Mouse (Mus musculus) heart, adult 18-20 months (tissue): Measurements from ENCODE around the gene Eomes. TPM values are rescaled to one million over a fixed set of nuclear protein-coding genes. Genes with fewer than 3 reads are reported as not detected.
A peak's percentile ranks its signal among the peaks of the same experiment; 100 is the strongest.

Source experiments
- DNase-seq, 2 experiments: peaks; one replicate each; pipeline ENCODE4 v3.0.0; 2021 to 2022; ENCODE audit warnings: mixed read lengths in 1 of 2
- long read RNA-seq, 2 experiments: library from polyadenylated mRNA; stranded (forward); transcript quantifications; one replicate each; pipeline ENCODE4 v2.0.0; 2021
- total RNA-seq, 2 experiments: library from RNA; stranded (reverse); gene quantifications; 2 replicates each; pipeline ENCODE4 v1.2.3; 2021

Gene Eomes
- total RNA-seq, result under 1 TPM; 0.07 to 0.10 TPM
- long read RNA-seq, experiment 1, result 0 reads
- long read RNA-seq, experiment 2, result 0 reads

DNA sequence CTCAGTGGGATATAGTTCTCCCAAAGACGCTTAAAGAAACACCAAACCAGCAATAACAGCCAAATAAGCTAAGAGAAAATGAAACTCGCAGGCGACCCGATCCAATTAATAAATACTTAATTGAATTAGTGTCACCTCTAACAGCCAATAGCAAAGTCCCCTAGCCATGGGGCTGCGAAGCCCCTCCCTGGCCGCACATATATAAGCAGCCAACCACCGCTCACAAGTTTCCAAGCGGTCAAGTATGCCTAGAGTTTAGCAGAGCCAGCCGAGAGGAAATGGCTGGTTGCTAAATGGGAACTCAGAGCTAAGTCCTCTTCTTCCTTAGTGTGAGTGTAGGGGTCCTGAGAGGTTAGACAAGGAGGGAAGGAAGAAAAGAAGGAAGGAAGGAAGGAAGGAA lies at the start of gene Eomes:
Gene Eomes (plus strand): TSS at position 252 of the 400 bp plus-strand sequence.
- no peak for DNase-seq

- peak; percentile 22 to 31 for DNase-seq
Observed at GRCm38 (mm10) chr9:118444809-118445208, 33.2 kb upstream of the Eomes start.

GRCm38 (mm10) chr9:118449336-118449735 lies 28.7 kb upstream of the Eomes start:
- DNase-seq, result no peak

GRCm38 (mm10) chr9:118453427-118453826 lies 24.6 kb upstream of the Eomes start:
- peak in 1 of 2 experiments; percentile 1 for DNase-seq

- no peak for DNase-seq
Observed at GRCm38 (mm10) chr9:118455188-118455845, 22.7 kb upstream of the Eomes start.

GRCm38 (mm10) chr9:118456405-118456804 lies 21.6 kb upstream of the Eomes start:
- DNase-seq, result no peak

DNA sequence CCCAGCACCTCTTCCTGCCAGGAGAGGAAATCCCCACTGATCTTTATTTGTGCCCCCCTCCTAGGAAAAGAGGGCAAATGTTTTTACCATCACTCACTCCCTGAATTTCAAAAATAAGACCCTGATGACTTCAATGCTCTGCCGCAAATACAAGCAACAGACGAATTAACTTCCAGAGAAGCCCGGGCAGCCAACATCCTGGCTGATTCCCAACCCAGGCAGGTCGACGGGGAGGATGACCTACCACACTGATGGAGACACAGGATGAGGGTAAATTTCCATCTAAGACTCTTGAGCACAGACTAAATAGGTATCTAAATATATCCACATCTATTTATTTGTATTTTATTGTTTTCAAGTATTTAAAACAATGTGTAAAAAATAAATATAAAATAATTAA lies 20.0 kb upstream of the Eomes start:
- DNase-seq, result no peak

GRCm38 (mm10) chr9:118464031-118464430 lies 14.0 kb upstream of the Eomes start:
- DNase-seq, result no peak

DNA sequence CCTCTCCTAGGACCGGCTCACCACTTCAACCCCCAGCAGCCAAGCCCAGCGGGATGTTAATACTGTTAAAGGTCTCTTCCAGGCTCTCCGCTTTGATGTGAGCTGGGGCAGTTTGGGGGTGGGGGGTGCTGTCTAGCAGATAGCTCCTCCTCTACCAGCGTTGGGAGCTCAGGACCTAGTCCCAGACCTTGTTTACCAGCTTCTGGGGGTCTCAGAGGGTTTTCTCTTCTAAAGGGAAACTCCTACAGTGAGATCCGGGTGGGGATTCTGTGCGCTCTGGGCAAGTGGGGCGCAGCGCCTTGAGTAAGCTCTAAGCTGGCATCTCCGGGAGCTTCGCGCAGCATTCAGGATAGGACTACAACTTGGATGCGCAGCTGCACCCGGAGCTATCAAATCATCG lies 9.7 kb upstream of the Eomes start:
- no peak for DNase-seq

- DNase-seq, result no peak
Observed at GRCm38 (mm10) chr9:118469272-118469671, 8.7 kb upstream of the Eomes start.

DNA sequence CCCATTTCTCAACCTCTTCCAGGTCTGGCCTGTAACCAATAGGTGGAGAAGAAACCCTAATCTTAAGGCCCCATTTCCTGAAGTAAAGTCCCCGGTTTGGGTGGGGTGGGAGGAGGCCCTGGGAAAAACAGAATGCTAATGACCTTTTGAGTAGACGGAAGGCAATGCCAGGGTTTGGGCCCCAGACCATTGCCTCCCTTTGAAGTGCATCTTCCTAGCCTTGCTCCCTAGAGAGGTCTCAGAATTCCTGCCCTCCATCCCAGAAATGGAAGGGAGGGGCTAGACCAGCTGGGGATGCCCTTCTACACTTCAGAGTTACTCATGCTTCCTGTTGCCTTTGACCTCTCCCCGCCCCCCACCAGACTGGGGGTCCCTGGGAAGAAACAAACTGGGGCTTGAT lies 6.7 kb upstream of the Eomes start:
- no peak for DNase-seq

DNA sequence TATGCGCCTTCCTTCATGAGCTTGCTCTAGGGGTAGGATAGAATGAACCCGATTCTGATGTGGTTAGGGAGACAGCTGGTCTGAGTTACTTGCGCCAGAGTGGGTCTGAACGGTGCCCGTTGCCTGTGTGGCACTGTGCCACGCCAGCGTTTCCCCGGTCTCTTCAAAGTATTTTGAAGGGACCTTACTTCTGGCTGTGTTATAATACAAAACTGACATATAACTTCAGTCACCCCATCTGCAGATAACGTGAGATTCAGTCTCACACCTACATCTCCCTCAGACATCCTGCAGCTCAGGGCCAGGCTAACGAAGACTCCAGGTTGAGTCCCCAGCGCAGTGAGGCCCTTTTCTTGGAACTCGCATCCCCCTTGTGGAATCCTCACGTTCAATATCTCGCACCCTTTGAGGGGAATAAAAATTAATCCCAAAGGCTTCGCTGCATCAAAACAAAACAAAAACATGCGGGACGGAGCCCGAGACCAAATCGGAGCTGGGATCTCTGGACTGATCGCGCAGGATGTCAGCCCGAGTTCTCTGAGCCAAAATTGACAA lies 1.7 kb upstream of the Eomes start:
- DNase-seq, result no peak

- DNase-seq, result peak in 1 of 2 experiments; percentile 53
Observed at GRCm38 (mm10) chr9:118476766-118477271, 1.2 kb upstream of the Eomes start.

GRCm38 (mm10) chr9:118477281-118477931 lies 606 bp upstream of the Eomes start:
- DNase-seq, result peak in 1 of 2 experiments; percentile 53

- peak in 1 of 2 experiments; percentile 17 for DNase-seq
Observed at GRCm38 (mm10) chr9:118478458-118478838, 436 bp downstream of the Eomes start.

DNA sequence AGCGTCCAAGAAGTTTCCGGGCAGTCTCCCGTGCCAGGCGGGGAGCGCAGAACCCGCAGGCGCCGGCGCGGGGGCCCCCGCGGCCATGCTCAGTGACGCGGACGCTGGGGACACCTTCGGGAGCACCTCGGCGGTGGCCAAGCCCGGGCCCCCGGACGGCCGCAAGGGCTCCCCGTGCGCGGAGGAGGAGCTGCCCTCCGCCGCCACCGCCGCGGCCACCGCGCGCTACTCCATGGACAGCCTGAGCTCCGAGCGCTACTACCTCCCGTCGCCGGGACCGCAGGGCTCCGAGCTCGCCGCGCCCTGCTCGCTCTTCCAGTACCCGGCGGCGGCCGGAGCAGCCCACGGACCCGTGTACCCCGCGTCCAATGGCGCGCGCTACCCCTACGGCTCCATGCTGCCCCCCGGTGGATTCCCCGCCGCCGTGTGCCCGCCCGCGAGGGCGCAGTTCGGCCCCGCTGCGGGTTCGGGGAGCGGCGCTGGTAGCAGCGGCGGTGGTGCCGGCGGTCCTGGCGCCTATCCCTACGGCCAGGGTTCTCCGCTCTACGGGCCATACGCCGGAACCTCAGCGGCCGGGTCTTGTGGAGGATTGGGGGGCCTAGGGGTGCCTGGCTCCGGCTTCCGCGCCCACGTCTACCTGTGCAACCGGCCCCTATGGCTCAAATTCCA lies 961 bp downstream of the Eomes start:
- peak in 1 of 2 experiments; percentile 49 for DNase-seq

- no peak for DNase-seq
Observed at GRCm38 (mm10) chr9:118479508-118480291, 1.7 kb downstream of the Eomes start.

GRCm38 (mm10) chr9:118480292-118480690 lies 2.3 kb downstream of the Eomes start:
- DNase-seq, result no peak

DNA sequence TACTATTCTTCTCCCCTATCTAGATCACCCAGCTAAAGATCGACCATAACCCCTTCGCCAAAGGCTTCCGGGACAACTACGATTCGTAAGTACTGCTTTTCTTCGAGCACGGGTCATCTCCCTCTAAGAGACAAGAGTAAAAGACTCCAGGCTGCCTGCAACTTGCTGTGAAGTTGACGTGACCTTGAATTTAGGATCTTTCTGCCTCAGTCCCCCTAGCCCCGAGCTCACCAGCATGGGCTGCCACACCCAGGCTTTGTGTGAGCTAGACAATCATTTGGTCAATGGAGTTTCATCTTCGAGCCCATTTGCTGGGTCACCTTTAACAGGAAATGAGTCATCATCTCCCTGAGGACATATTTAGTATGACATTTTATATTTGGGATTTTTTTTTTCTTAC lies 4.2 kb downstream of the Eomes start:
- DNase-seq, result no peak

- no peak for DNase-seq
Observed at GRCm38 (mm10) chr9:118486361-118487095, 8.5 kb downstream of the Eomes start.

DNA sequence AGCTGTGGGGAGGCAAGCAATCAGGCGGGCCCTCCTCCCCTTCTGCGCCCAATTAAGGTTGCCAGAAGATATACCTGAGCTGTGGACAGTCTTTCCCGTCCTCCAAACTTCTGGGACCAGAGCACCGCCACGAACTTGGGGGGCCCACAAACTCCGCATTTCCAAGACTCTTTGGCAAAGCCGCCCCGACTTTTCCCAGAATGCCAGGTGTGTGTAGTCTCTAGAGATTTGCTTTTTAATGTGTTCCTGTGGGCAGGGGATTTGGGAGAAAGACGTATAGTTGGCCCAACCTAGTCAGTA lies 9.0 kb downstream of the Eomes start:
- peak in 1 of 2 experiments; percentile 9 for DNase-seq
